ENCODE assay signal across 11 mouse cellular contexts in genomic region chr2:93368954-93369353, GRCm38 (mm10). TPM values are rescaled to one million over a fixed set of nuclear protein-coding genes. Genes with fewer than 3 reads are reported as not detected.
A peak's percentile ranks its signal among the peaks of the same experiment; 100 is the strongest.
DNase-seq lines count a peak whose midpoint lies in the region; ATAC-seq lines count a peak whose summit lies in the region.
"Had no signal": no experiment of that assay in that cellular context is flagged by ENCODE, and none has a peak within 500 bp of the region (broad histone marks: within the 10 kb centered on the region; RNA-seq: fewer than 3 reads in every experiment).

No protein-coding gene starts in this region.

- H3K9ac ChIP-seq in embryonic facial prominence, embryonic 12.5 days: no peak overlapping the region
- no peak overlapping the region for H3K9ac ChIP-seq in embryonic facial prominence, embryonic 14.5 days (ENCODE audit: low read depth, low read length)
- H3K9ac ChIP-seq: forebrain, embryonic 12.5 days had no signal

- no peaks in the 10 kb centered on the region for H3K27me3 ChIP-seq in embryonic facial prominence, embryonic 12.5 days
- H3K27me3 ChIP-seq in embryonic facial prominence, embryonic 10.5 days (replicated peaks; ENCODE audit: low read depth, poor library complexity, severe bottlenecking): 0 out of 2 replicates have a peak, but pooled peaks cover 10% of the 10 kb centered on the region
- H3K27me3 ChIP-seq in embryonic facial prominence, embryonic 14.5 days (replicated peaks; ENCODE audit: control insufficient read depth, insufficient read depth, low read length): no peaks in the 10 kb centered on the region; the same call in 1 of the 2 replicates

- H3K4me3 ChIP-seq in embryonic facial prominence, embryonic 12.5 days: no peak overlapping the region
- no peak overlapping the region for H3K4me3 ChIP-seq in embryonic facial prominence, embryonic 10.5 days
- H3K4me3 ChIP-seq in embryonic facial prominence, embryonic 14.5 days (ENCODE audit: low read depth, low read length): no peak overlapping the region
- H3K4me3 ChIP-seq: forebrain, embryonic 12.5 days had no signal

- no peaks in the 10 kb centered on the region for H3K9me3 ChIP-seq in embryonic facial prominence, embryonic 12.5 days
- no peaks in the 10 kb centered on the region for H3K9me3 ChIP-seq in embryonic facial prominence, embryonic 10.5 days
- H3K9me3 ChIP-seq in embryonic facial prominence, embryonic 14.5 days (ENCODE audit: control insufficient read depth, low read length): no peaks in the 10 kb centered on the region
- H3K9me3 ChIP-seq: forebrain, embryonic 12.5 days; G1E had no signal

- 56% methylated on average over 8 of the region's 8 CpGs for WGBS in embryonic facial prominence, embryonic 12.5 days
- WGBS in embryonic facial prominence, embryonic 10.5 days: 67% methylated on average over 8 of the region's 8 CpGs
- 39% methylated on average over 8 of the region's 8 CpGs for WGBS in embryonic facial prominence, embryonic 14.5 days

- no peak for DNase-seq in embryonic facial prominence, embryonic 10.5 days (ENCODE audit: low spot score)
- peak; percentile 73 for DNase-seq in left cerebral cortex, postnatal 4 days
- DNase-seq in left cerebral cortex, adult 8-10 months (ENCODE audit: low spot score in 2 of 2): no peak
- DNase-seq in embryonic facial prominence, embryonic 14.5 days (ENCODE audit: low spot score): peak; percentile 58
- DNase-seq in heart, postnatal 4 days: peak; percentile 50
- no peak for DNase-seq in ovary, adult 18-20 months (ENCODE audit: low spot score)
- DNase-seq in adipocyte (ENCODE audit: low spot score): no peak
- DNase-seq: kidney, adult 2 months had no signal

- no peak for ATAC-seq in embryonic facial prominence, embryonic 12.5 days (ENCODE audit: insufficient number of reproducible peaks, insufficient read depth, low FRiP score, low TSS enrichment)
- ATAC-seq in embryonic facial prominence, embryonic 14.5 days (ENCODE audit: low read depth): no peak

- H3K4me2 ChIP-seq in embryonic facial prominence, embryonic 12.5 days (replicated peaks): no peak overlapping the region
- H3K4me2 ChIP-seq in embryonic facial prominence, embryonic 14.5 days (ENCODE audit: low read depth, low read length): no peak overlapping the region
- H3K4me2 ChIP-seq: forebrain, embryonic 12.5 days had no signal

- H3K4me1 ChIP-seq in embryonic facial prominence, embryonic 12.5 days: peaks cover 29% of the 10 kb centered on the region
- H3K4me1 ChIP-seq in embryonic facial prominence, embryonic 10.5 days: peaks cover 63% of the 10 kb centered on the region
- H3K4me1 ChIP-seq in embryonic facial prominence, embryonic 14.5 days (ENCODE audit: control insufficient read depth, insufficient read depth, low read length): peaks cover 10% of the 10 kb centered on the region; the same call in 1 of the 2 replicates

- H3K36me3 ChIP-seq in embryonic facial prominence, embryonic 12.5 days: no peaks in the 10 kb centered on the region
- no peaks in the 10 kb centered on the region for H3K36me3 ChIP-seq in embryonic facial prominence, embryonic 10.5 days (replicated peaks)
- no peaks in the 10 kb centered on the region for H3K36me3 ChIP-seq in embryonic facial prominence, embryonic 14.5 days (ENCODE audit: control insufficient read depth, insufficient read depth, low read length)
- H3K36me3 ChIP-seq: forebrain, embryonic 12.5 days; G1E had no signal

- H3K27ac ChIP-seq in embryonic facial prominence, embryonic 12.5 days: 0 out of 2 replicates have a peak overlapping the region, but pooled peaks have one; percentile 17
- no peak overlapping the region for H3K27ac ChIP-seq in embryonic facial prominence, embryonic 10.5 days (replicated peaks)
- H3K27ac ChIP-seq in embryonic facial prominence, embryonic 14.5 days (replicated peaks; ENCODE audit: low read depth, low read length): no peak overlapping the region
- H3K27ac ChIP-seq: forebrain, embryonic 12.5 days had no signal

- intact Hi-C loops in left cerebral cortex, postnatal 4 days (cut with DNase I): no loop called here

RNA-seq across cellular contexts. Expression of gene Tspan18, which starts 34.6 kb away (rescaled TPM):
- polyA plus RNA-seq in embryonic facial prominence, embryonic 12.5 days (2016; fragmentation: Nextera tagmentation; extraction: Ambion mirVana): 16.1 and 16.3 TPM in 2 replicates
- 20.7 and 25.3 TPM in 2 replicates for polyA plus RNA-seq in embryonic facial prominence, embryonic 10.5 days (2016; fragmentation: Nextera tagmentation; extraction: Ambion mirVana)
- total RNA-seq in left cerebral cortex, postnatal 4 days (2021): 10 to 100 TPM; 13.8 to 14.6 TPM
- total RNA-seq in left cerebral cortex, adult 8-10 months (2022): 1 to 10 TPM; 2.1 to 4.5 (median 3.6) TPM
- polyA plus RNA-seq in embryonic facial prominence, embryonic 14.5 days (2014; fragmentation: Nextera tagmentation; extraction: Ambion mirVana): 31.2 and 34.5 TPM in 2 replicates
- total RNA-seq in heart, postnatal 4 days (2021): 10 to 100 TPM; 60.2 to 64.7 TPM

Comparison
In these comparisons a context has a peak if more than half of its experiments do, and no peak if none do; other contexts are left out.
1. DNase-seq: peak in left cerebral cortex, postnatal 4 days (single experiment), embryonic facial prominence, embryonic 14.5 days (single experiment) and heart, postnatal 4 days (single experiment); none in embryonic facial prominence, embryonic 10.5 days (single experiment), left cerebral cortex, adult 8-10 months (0 of 2), ovary, adult 18-20 months (single experiment) and adipocyte (single experiment).